Mouse (Mus musculus): ENCODE results near the gene B4galt3. TPM values are rescaled to one million over a fixed set of nuclear protein-coding genes. Genes with fewer than 3 reads are reported as not detected.

The B4galt3 gene
- polyA plus RNA-seq, 1 experiment, result 64.8 TPM

DNA sequence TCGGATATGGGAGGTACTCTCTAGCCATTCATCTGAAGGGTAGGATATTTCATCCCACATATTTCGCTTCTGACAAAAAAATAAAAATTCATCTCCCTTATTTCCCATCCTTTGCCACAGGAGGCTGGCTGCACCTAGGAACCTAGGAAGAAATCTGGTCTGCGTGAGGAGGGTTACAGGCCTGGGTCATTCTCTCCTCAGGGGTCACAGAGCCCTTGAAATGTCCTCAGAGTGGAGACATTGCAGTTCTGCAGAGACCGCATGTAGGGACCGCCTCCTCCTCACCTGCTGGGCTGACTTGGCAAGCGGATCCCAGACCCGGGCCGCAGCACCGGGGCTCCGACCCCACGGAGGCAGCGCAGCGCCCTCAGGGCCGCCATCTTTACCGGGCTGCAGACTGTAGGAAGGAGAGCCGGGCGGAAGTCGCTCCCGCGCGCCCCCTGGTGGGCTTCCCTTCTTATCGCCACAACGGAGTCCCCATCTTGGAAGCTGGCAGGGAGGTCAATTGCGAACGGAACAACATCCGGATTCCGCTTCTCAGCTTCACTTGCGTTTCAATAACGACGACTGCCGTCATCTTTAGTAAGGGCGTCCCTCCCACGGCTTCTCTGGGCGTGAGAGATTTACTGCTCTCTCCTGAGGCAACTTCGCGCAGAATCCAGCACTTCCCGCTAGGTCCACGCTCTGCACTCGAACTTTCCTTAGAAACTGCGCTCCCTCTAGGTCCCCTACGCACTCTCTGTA is 23.2 kb upstream of the B4galt3 start:
- H3K4me3 ChIP-seq (ENCODE audit: low read depth, low read length), result peak overlapping the region; percentile 95

DNA sequence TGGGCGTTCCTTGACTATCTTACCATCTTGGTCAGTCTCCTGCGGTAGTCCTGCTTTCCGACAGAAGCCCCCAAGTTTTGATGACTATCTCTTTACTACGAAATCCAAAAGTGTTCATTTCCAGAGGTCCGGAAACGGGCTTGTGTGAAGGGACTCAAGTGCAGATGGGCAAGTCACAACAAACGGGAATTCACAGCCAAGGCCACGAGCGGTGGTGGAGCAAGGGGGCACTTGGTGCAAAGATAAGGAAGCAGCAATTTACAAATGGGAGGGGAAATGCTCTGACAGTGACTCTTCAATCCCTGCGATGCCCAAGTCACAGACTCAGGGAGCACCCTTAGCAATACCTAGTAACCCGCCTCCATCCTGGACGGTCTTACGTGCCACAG is 22.7 kb upstream of the B4galt3 start:
- H3K4me1 ChIP-seq (ENCODE audit: control insufficient read depth, insufficient read depth, low read length), result peaks cover 10% of the 10 kb centered on the region
- peak overlapping the region; percentile 52 for H3K9ac ChIP-seq (ENCODE audit: low read depth, poor library complexity, severe bottlenecking)
- TF ChIP-seq CTCF (IDR thresholded peaks at IDR 0.05; ENCODE audit: low read depth, low read length), result no peak
- TF ChIP-seq EP300 (IDR thresholded peaks at IDR 0.05; ENCODE audit: insufficient read depth, low read depth, low read length), result no peak
- TF ChIP-seq POLR2A (IDR thresholded peaks at IDR 0.05; ENCODE audit: insufficient read depth, low read length), result no peak
- H3K4me3 ChIP-seq (ENCODE audit: low read depth, low read length), result peak overlapping the region; percentile 77
- H3K36me3 ChIP-seq (ENCODE audit: control insufficient read depth, insufficient read depth, low read length, poor library complexity, severe bottlenecking), result peaks cover 17% of the 10 kb centered on the region
- H3K27me3 ChIP-seq (ENCODE audit: control insufficient read depth, insufficient read depth, low read length, poor library complexity, severe bottlenecking), result no peaks in the 10 kb centered on the region
- H3K27ac ChIP-seq (ENCODE audit: insufficient read depth, low read length), result peak overlapping the region; percentile 92
- no peaks in the 10 kb centered on the region for H3K9me3 ChIP-seq (replicated peaks; ENCODE audit: control insufficient read depth, insufficient read depth, low read length, poor library complexity, severe bottlenecking)

More for the DNA sequence above, 23.2 kb upstream of the B4galt3 start:
- no peaks in the 10 kb centered on the region for H3K9me3 ChIP-seq (replicated peaks; ENCODE audit: control insufficient read depth, insufficient read depth, low read length, poor library complexity, severe bottlenecking)
- H3K9ac ChIP-seq (ENCODE audit: low read depth, poor library complexity, severe bottlenecking), result peak overlapping the region; percentile 70
- peaks cover 10% of the 10 kb centered on the region for H3K4me1 ChIP-seq (ENCODE audit: control insufficient read depth, insufficient read depth, low read length)
- peak overlapping the region; percentile 92 for H3K27ac ChIP-seq (ENCODE audit: insufficient read depth, low read length)
- peaks cover 17% of the 10 kb centered on the region for H3K36me3 ChIP-seq (ENCODE audit: control insufficient read depth, insufficient read depth, low read length, poor library complexity, severe bottlenecking)
- peak; percentile 63 for TF ChIP-seq CTCF (IDR thresholded peaks at IDR 0.05; ENCODE audit: low read depth, low read length)
- no peak for TF ChIP-seq POLR2A (IDR thresholded peaks at IDR 0.05; ENCODE audit: insufficient read depth, low read length)
- H3K27me3 ChIP-seq (ENCODE audit: control insufficient read depth, insufficient read depth, low read length, poor library complexity, severe bottlenecking), result no peaks in the 10 kb centered on the region

- Histone ChIP-seq H3K27ac (ENCODE audit: insufficient read depth, low read length) (peak overlapping the region; percentile 92), H3K4me1 (ENCODE audit: control insufficient read depth, insufficient read depth, low read length) (peaks cover 10% of the 10 kb centered on the region), H3K4me3 (ENCODE audit: low read depth, low read length) (peak overlapping the region; percentile 77; the same call in 1 of the 2 replicates), H3K9me3 (replicated peaks; ENCODE audit: control insufficient read depth, insufficient read depth, low read length, poor library complexity, severe bottlenecking) (no peaks in the 10 kb centered on the region), H3K27me3 (ENCODE audit: control insufficient read depth, insufficient read depth, low read length, poor library complexity, severe bottlenecking) (no peaks in the 10 kb centered on the region), H3K36me3 (ENCODE audit: control insufficient read depth, insufficient read depth, low read length, poor library complexity, severe bottlenecking) (peaks cover 14% of the 10 kb centered on the region), H3K9ac (ENCODE audit: low read depth, poor library complexity, severe bottlenecking) (peak overlapping the region; percentile 52; the same call in 1 of the 2 replicates)
- TF ChIP-seq EP300 (IDR thresholded peaks at IDR 0.05; ENCODE audit: insufficient read depth, low read depth, low read length) (no peak), POLR2A (IDR thresholded peaks at IDR 0.05; ENCODE audit: insufficient read depth, low read length) (no peak)
Observed at GRCm38 (mm10) chr1:171247916-171248315, 22.2 kb upstream of the B4galt3 start.

DNA sequence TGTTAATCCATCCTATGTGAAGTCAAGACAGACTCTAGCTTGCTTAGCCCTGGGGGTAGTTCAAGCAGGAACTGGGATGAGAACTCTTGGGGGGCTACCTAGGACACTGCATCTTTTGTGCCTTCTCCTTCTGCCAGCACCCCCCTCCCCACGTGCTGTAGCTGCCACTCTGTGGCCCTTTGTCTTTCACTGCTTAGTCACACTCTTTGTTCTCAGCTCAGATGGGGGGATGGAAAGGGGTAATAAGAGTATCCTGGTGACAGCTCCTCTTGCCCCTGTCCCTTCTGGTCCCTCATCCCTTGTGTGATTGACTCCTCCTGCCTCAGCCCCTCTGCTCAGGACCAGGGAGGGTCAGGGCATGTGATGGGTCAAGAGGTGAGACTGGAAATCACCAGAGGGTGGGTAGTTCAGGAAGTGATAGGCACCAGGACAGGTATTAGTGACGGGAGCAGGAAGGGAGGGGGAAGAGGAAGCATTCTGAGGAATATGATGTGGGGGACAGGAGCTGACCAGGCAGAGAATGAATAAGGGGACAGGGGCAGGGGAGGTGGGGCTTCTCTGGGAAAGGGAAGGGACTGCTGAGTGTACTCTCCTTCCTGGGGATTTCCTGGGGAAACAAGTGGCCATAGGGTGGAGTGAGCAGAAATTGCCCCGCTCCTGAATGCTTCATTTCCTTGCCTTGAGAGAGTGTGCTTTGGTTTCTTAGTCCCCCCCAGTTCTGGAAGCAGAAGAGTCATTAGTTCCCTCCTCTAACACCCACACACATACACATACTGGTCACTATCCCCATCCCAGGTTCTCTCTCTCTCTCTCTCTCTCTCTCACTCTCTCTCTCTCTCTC is 21.5 kb upstream of the B4galt3 start:
- H3K9ac ChIP-seq (ENCODE audit: low read depth, poor library complexity, severe bottlenecking), result no peak overlapping the region
- peaks cover 8% of the 10 kb centered on the region for H3K4me1 ChIP-seq (ENCODE audit: control insufficient read depth, insufficient read depth, low read length)
- H3K27ac ChIP-seq (ENCODE audit: insufficient read depth, low read length), result peak overlapping the region; percentile 92
- no peak overlapping the region for H3K4me3 ChIP-seq (ENCODE audit: low read depth, low read length)
- H3K9me3 ChIP-seq (replicated peaks; ENCODE audit: control insufficient read depth, insufficient read depth, low read length, poor library complexity, severe bottlenecking), result no peaks in the 10 kb centered on the region
- no peak for TF ChIP-seq CTCF (IDR thresholded peaks at IDR 0.05; ENCODE audit: low read depth, low read length)
- no peak for TF ChIP-seq POLR2A (IDR thresholded peaks at IDR 0.05; ENCODE audit: insufficient read depth, low read length)
- no peak for TF ChIP-seq EP300 (IDR thresholded peaks at IDR 0.05; ENCODE audit: insufficient read depth, low read depth, low read length)
- peaks cover 13% of the 10 kb centered on the region for H3K36me3 ChIP-seq (ENCODE audit: control insufficient read depth, insufficient read depth, low read length, poor library complexity, severe bottlenecking)
- no peaks in the 10 kb centered on the region for H3K27me3 ChIP-seq (ENCODE audit: control insufficient read depth, insufficient read depth, low read length, poor library complexity, severe bottlenecking)

GRCm38 (mm10) chr1:171249913-171250600 is 20.1 kb upstream of the B4galt3 start, which contains the start of gene Adamts4:
TSS of gene Adamts4 (plus strand) at chr1:171250421.
- Histone ChIP-seq H3K4me1 (ENCODE audit: control insufficient read depth, insufficient read depth, low read length) (peaks cover 8% of the 10 kb centered on the region), H3K27ac (ENCODE audit: insufficient read depth, low read length) (no peak within 1 kb of the TSS; the same call in 1 of the 2 replicates)
- TF ChIP-seq CTCF (IDR thresholded peaks at IDR 0.05; ENCODE audit: low read depth, low read length), result no peak
- TF ChIP-seq EP300 (IDR thresholded peaks at IDR 0.05; ENCODE audit: insufficient read depth, low read depth, low read length), result no peak
- no peak for TF ChIP-seq POLR2A (IDR thresholded peaks at IDR 0.05; ENCODE audit: insufficient read depth, low read length)

More at GRCm38 (mm10) chr1:171249913-171250600, 20.1 kb upstream of the B4galt3 start, which contains the start of gene Adamts4:
- Histone ChIP-seq H3K4me3 (ENCODE audit: low read depth, low read length) (peak within 1 kb of the TSS; percentile 62), H3K27me3 (ENCODE audit: control insufficient read depth, insufficient read depth, low read length, poor library complexity, severe bottlenecking) (no peaks in the 10 kb centered on the region), H3K9ac (ENCODE audit: low read depth, poor library complexity, severe bottlenecking) (peak within 1 kb of the TSS; percentile 37), H3K9me3 (replicated peaks; ENCODE audit: control insufficient read depth, insufficient read depth, low read length, poor library complexity, severe bottlenecking) (no peaks in the 10 kb centered on the region), H3K36me3 (ENCODE audit: control insufficient read depth, insufficient read depth, low read length, poor library complexity, severe bottlenecking) (peaks cover 4% of the 10 kb centered on the region; the same call in 1 of the 2 replicates)
